Mouse (Mus musculus): ENCODE measurements around the gene Tldc2. TPM values are rescaled to one million over a fixed set of nuclear protein-coding genes. Genes with fewer than 3 reads are reported as not detected.

Gene Tldc2
- polyA plus RNA-seq, 1 experiment from 2014 or later, result not detected

DNA sequence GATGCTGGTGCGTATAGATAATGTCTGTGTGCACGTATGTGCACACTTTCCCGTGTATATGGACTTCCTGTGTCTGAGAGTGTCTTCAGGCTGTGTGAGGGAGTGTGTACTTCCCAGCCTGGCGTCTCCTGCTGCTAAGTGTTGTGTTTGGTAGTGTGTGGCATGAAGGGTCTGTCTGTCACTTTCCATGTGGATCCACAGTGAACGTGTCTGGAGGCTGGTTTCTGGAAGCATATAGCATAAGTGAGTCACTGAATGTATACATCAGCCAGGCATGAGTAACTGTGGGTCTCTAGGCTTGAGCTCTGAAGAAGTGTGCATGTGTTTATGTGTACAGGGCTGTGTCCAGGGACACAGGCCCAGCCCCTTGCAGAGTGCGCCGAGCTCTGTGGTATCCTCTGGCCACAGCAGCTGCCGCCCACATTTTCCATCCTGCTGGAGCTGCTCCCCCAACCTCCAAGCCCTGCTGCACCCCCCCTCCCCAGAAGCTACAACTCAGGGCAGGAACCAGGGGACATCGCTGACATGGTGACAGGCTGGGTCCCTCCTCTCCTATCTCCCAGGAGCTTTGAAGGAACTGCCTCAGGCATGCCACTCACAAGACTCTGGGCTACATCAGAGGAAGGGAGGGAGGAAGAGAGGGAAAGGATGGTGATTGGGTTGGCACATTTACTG, 13.3 kb upstream of the Tldc2 start:
- Histone ChIP-seq H3K4me2 (no peak overlapping the region), H3K36me3 (ENCODE audit: control insufficient read depth, insufficient read depth, low read length) (no peaks in the 10 kb centered on the region), H3K4me1 (replicated peaks; ENCODE audit: control insufficient read depth, insufficient read depth, low read length) (peaks cover 66% of the 10 kb centered on the region), H3K9me3 (ENCODE audit: control insufficient read depth, low read length) (no peaks in the 10 kb centered on the region), H3K9ac (ENCODE audit: low read depth, low read length) (no peak overlapping the region), H3K4me3 (ENCODE audit: low read depth, low read length) (no peak overlapping the region), H3K27me3 (replicated peaks; ENCODE audit: control insufficient read depth, insufficient read depth, low read length) (peaks cover 18% of the 10 kb centered on the region), H3K27ac (ENCODE audit: low read depth, low read length) (no peak overlapping the region)
- no peak for DNase-seq (ENCODE audit: low spot score)
- 74% methylated on average over 9 of the region's 9 CpGs for WGBS
- ATAC-seq (replicated peaks; ENCODE audit: low FRiP score), result no peak

DNA sequence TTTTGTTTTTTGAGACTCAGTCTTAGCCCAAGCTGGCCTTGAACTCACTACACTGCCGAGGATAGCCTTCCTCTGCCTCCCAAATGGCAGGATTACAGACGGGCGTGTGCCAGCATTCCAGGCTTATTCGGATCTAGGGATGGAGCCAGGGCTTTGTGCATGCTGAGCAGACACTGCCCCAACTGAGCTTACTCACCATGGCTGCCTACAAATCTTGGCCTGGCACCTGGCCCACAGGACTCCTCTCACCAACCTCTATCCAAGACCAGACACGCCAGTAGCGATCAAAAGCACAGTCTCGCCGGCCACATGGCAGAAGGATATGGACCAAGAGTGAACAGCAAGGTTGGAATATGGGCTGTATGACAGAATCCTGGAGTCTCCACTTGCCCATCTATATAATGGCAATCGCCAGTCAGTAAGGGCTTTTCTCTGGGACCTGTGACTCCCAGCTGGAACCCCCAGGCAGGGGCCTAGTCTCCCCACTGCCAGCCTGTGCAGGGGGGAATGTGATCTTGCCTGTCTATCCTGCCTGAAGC, 12.6 kb upstream of the Tldc2 start:
- Histone ChIP-seq H3K9me3 (ENCODE audit: control insufficient read depth, low read length) (no peaks in the 10 kb centered on the region), H3K4me1 (replicated peaks; ENCODE audit: control insufficient read depth, insufficient read depth, low read length) (peaks cover 59% of the 10 kb centered on the region), H3K4me2 (no peak overlapping the region), H3K27me3 (replicated peaks; ENCODE audit: control insufficient read depth, insufficient read depth, low read length) (peaks cover 25% of the 10 kb centered on the region), H3K4me3 (ENCODE audit: low read depth, low read length) (no peak overlapping the region), H3K27ac (ENCODE audit: low read depth, low read length) (no peak overlapping the region), H3K36me3 (ENCODE audit: control insufficient read depth, insufficient read depth, low read length) (no peaks in the 10 kb centered on the region), H3K9ac (ENCODE audit: low read depth, low read length) (no peak overlapping the region)
- 83% methylated on average over 9 of the region's 9 CpGs for WGBS
- no peak for ATAC-seq (replicated peaks; ENCODE audit: low FRiP score)
- DNase-seq (ENCODE audit: low spot score), result no peak

DNA sequence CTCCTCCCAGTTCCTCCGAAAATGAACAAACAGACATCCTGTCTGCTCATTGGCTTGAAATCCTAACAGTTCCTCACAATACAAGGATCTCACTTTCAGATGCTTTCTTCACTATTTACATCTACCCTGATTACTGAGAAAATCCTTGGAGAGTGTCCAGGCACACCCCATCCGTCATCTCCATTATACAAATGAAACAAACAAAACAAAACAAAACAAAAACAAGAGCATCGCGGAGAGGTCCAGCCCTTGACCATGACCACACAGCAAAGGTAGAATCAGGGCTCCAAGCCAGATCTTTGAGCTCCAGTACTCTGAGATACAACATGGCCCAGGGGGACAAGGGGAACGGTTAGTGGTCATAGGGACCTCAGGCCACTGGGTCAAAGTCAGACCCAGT, 12.1 kb upstream of the Tldc2 start:
- Histone ChIP-seq H3K4me1 (replicated peaks; ENCODE audit: control insufficient read depth, insufficient read depth, low read length) (peaks cover 54% of the 10 kb centered on the region), H3K36me3 (ENCODE audit: control insufficient read depth, insufficient read depth, low read length) (no peaks in the 10 kb centered on the region), H3K4me3 (ENCODE audit: low read depth, low read length) (no peak overlapping the region), H3K27ac (ENCODE audit: low read depth, low read length) (no peak overlapping the region), H3K9ac (ENCODE audit: low read depth, low read length) (no peak overlapping the region), H3K4me2 (no peak overlapping the region), H3K9me3 (ENCODE audit: control insufficient read depth, low read length) (no peaks in the 10 kb centered on the region), H3K27me3 (replicated peaks; ENCODE audit: control insufficient read depth, insufficient read depth, low read length) (peaks cover 30% of the 10 kb centered on the region)
- no peak for ATAC-seq (replicated peaks; ENCODE audit: low FRiP score)
- 80% methylated on average over 5 of the region's 5 CpGs for WGBS
- no peak for DNase-seq (ENCODE audit: low spot score)

DNA sequence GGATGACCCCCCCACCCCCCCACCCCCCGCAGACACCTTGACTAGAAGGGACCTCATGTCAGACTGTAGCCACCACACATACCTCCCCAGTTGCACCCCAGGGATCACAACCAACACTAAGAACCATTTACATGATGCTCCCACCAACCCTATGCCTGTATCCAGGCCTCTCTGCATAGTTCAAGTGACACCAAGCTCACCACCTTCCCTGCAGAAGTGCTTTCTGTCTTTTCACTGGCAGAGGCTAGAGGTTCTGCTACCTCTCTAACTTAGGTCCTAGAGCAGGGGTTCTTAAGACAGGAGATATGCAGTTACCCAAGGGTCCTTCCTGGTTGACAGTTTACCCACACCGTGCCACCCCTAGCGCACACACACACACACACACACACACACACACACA, 11.6 kb upstream of the Tldc2 start:
- peaks cover 35% of the 10 kb centered on the region for H3K27me3 ChIP-seq (replicated peaks; ENCODE audit: control insufficient read depth, insufficient read depth, low read length)
- H3K9ac ChIP-seq (ENCODE audit: low read depth, low read length), result no peak overlapping the region
- H3K9me3 ChIP-seq (ENCODE audit: control insufficient read depth, low read length), result no peaks in the 10 kb centered on the region
- H3K4me2 ChIP-seq, result peak overlapping the region; percentile 30; the same call in 1 of the 2 replicates
- no peaks in the 10 kb centered on the region for H3K36me3 ChIP-seq (ENCODE audit: control insufficient read depth, insufficient read depth, low read length)
- peaks cover 51% of the 10 kb centered on the region for H3K4me1 ChIP-seq (replicated peaks; ENCODE audit: control insufficient read depth, insufficient read depth, low read length)
- WGBS, result 72% methylated on average over 3 of the region's 3 CpGs
- DNase-seq (ENCODE audit: low spot score) (no peak), ATAC-seq (replicated peaks; ENCODE audit: low FRiP score) (no peak)
- no peak overlapping the region for H3K4me3 ChIP-seq (ENCODE audit: low read depth, low read length)
- H3K27ac ChIP-seq (ENCODE audit: low read depth, low read length), result no peak overlapping the region

DNA sequence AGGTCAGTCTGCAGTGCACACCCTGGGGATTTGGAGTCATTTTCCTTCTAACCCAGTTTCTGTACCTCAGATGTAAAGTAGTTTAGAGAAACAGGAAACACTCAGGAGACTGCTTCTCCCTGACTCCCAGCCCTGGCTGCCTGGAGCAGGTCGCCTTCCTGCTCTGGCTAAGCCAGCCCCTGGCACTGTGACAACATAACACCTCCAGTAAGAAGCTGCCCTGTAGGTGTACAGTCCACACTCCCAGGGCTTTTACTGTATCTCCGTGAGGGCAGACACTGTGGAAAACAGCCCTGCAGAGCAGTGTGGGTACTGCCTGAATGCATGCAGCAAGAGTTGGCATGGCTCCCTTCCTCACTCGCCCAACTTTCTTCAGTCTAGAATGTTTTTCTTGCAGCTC, 11.2 kb upstream of the Tldc2 start:
- Histone ChIP-seq H3K27ac (ENCODE audit: low read depth, low read length) (no peak overlapping the region), H3K9me3 (ENCODE audit: control insufficient read depth, low read length) (no peaks in the 10 kb centered on the region), H3K4me2 (peak overlapping the region; percentile 30; the same call in 1 of the 2 replicates), H3K4me1 (replicated peaks; ENCODE audit: control insufficient read depth, insufficient read depth, low read length) (peaks cover 47% of the 10 kb centered on the region), H3K9ac (ENCODE audit: low read depth, low read length) (0 out of 2 replicates have a peak overlapping the region, but pooled peaks have one; percentile 23), H3K27me3 (replicated peaks; ENCODE audit: control insufficient read depth, insufficient read depth, low read length) (peaks cover 39% of the 10 kb centered on the region), H3K36me3 (ENCODE audit: control insufficient read depth, insufficient read depth, low read length) (no peaks in the 10 kb centered on the region), H3K4me3 (ENCODE audit: low read depth, low read length) (no peak overlapping the region)
- no peak for ATAC-seq (replicated peaks; ENCODE audit: low FRiP score)
- DNase-seq (ENCODE audit: low spot score), result no peak
- 64% methylated on average over 3 of the region's 3 CpGs for WGBS

DNA sequence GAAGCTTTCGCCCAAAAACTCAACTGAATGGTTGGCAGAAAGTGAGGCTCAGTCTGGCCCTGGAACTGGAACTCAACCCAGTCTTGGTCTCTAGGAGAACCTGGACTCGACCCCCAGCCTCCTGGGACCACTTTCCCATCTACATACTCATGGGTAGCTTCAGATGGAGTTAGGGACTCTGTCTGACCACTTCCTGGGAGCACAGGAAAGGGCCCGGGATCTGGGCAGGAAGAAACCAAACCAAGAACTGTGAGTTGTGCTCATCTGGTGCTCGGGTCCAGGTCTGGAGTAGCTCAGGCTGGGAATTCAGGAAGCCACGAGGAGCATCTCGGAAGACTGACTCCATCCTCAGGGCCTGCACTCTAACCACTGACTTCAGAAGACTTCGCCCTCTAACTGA, 10.3 kb upstream of the Tldc2 start:
- no peak for ATAC-seq (replicated peaks; ENCODE audit: low FRiP score)
- peak overlapping the region; percentile 81 for H3K4me2 ChIP-seq
- H3K9me3 ChIP-seq (ENCODE audit: control insufficient read depth, low read length), result no peaks in the 10 kb centered on the region
- H3K4me1 ChIP-seq (replicated peaks; ENCODE audit: control insufficient read depth, insufficient read depth, low read length), result peaks cover 38% of the 10 kb centered on the region
- peaks cover 46% of the 10 kb centered on the region for H3K27me3 ChIP-seq (replicated peaks; ENCODE audit: control insufficient read depth, insufficient read depth, low read length)
- H3K36me3 ChIP-seq (ENCODE audit: control insufficient read depth, insufficient read depth, low read length), result no peaks in the 10 kb centered on the region
- no peak overlapping the region for H3K4me3 ChIP-seq (ENCODE audit: low read depth, low read length)
- no peak for DNase-seq (ENCODE audit: low spot score)
- H3K9ac ChIP-seq (ENCODE audit: low read depth, low read length), result no peak overlapping the region
- H3K27ac ChIP-seq (ENCODE audit: low read depth, low read length), result no peak overlapping the region
- 75% methylated on average over 7 of the region's 7 CpGs for WGBS

DNA sequence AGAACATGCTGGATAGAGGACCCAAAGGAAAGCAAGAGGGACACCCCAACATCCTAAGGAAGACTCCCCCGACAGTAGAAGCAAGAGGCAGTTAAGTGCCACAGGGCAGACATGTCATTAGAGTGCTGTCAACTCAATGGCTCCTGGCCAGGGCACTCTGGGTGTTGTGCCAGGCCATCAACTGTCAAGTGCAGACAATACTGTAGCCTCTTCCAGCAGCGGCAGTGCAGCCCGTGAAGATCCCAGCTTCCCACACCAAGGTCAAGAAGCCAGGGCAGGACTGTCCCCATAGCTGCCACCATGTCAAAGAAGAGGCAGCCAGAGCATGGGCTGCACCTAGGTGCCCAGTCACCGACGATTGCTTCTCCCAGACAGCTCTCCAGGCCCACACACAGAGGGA, 9.7 kb upstream of the Tldc2 start:
- Histone ChIP-seq H3K4me1 (replicated peaks; ENCODE audit: control insufficient read depth, insufficient read depth, low read length) (peaks cover 33% of the 10 kb centered on the region), H3K27me3 (replicated peaks; ENCODE audit: control insufficient read depth, insufficient read depth, low read length) (peaks cover 48% of the 10 kb centered on the region)

DNA sequence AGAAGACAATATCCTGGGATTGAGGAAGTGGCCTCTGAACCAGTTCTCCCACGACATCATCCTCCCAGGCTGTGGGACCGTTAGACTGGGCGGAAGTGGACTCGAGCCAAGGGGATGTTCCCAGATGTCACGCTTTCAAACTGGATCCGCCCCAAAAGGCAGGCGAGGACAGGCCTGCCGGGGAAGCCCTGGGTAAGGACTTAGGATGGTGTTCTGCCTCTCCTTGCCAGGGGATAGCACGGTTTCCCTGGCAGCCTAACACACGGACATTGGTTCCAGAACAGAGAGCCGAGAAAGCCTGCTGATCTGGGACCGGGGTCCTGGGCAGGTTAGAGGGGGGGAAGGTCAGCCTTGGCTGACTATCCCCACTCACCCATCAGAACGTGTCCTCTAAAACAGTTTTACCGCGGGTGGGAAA, 9.2 kb upstream of the Tldc2 start:
- Histone ChIP-seq H3K27ac (ENCODE audit: low read depth, low read length) (peak overlapping the region; percentile 89), H3K4me3 (ENCODE audit: low read depth, low read length) (peak overlapping the region; percentile 71), H3K4me1 (replicated peaks; ENCODE audit: control insufficient read depth, insufficient read depth, low read length) (peaks cover 28% of the 10 kb centered on the region), H3K27me3 (replicated peaks; ENCODE audit: control insufficient read depth, insufficient read depth, low read length) (peaks cover 50% of the 10 kb centered on the region), H3K4me2 (peak overlapping the region; percentile 81), H3K9ac (ENCODE audit: low read depth, low read length) (peak overlapping the region; percentile 78), H3K9me3 (ENCODE audit: control insufficient read depth, low read length) (no peaks in the 10 kb centered on the region), H3K36me3 (ENCODE audit: control insufficient read depth, insufficient read depth, low read length) (no peaks in the 10 kb centered on the region)
- 10% methylated on average over 15 of the region's 15 CpGs for WGBS
- ATAC-seq (replicated peaks; ENCODE audit: low FRiP score) (0 out of 2 replicates have a peak, but pooled peaks have one; percentile 6), DNase-seq (ENCODE audit: low spot score) (peak; percentile 55)

More for the DNA sequence above, 9.7 kb upstream of the Tldc2 start:
- ATAC-seq (replicated peaks; ENCODE audit: low FRiP score) (no peak), DNase-seq (ENCODE audit: low spot score) (no peak)
- H3K27ac ChIP-seq (ENCODE audit: low read depth, low read length), result no peak overlapping the region; the same call in 1 of the 2 replicates
- H3K4me2 ChIP-seq, result peak overlapping the region; percentile 81
- 47% methylated on average over 5 of the region's 5 CpGs for WGBS
- no peaks in the 10 kb centered on the region for H3K36me3 ChIP-seq (ENCODE audit: control insufficient read depth, insufficient read depth, low read length)
- H3K4me3 ChIP-seq (ENCODE audit: low read depth, low read length), result peak overlapping the region; percentile 71
- peak overlapping the region; percentile 20; the same call in 1 of the 2 replicates for H3K9ac ChIP-seq (ENCODE audit: low read depth, low read length)
- no peaks in the 10 kb centered on the region for H3K9me3 ChIP-seq (ENCODE audit: control insufficient read depth, low read length)

Measured in liver, embryonic 11.5 days (tissue).